Mouse (Mus musculus) subcutaneous adipose tissue, adult 2 months (tissue): Measurements from ENCODE around the gene Cdh12. TPM values are rescaled to one million over a fixed set of nuclear protein-coding genes. Genes with fewer than 3 reads are reported as not detected.

ENCODE experiments used
- polyA plus RNA-seq: library from polyadenylated mRNA; depleted of rRNA; stranded (reverse); fragments of >200 nt; gene quantifications from 2 replicates; pipeline ENCODE4 v1.2.3, GENCODE M21; 2012; ENCODE audit warnings: low replicate concordance; rRNA removed

Gene Cdh12
- 0.03 and 0.04 TPM in 2 replicates for polyA plus RNA-seq

DNA sequence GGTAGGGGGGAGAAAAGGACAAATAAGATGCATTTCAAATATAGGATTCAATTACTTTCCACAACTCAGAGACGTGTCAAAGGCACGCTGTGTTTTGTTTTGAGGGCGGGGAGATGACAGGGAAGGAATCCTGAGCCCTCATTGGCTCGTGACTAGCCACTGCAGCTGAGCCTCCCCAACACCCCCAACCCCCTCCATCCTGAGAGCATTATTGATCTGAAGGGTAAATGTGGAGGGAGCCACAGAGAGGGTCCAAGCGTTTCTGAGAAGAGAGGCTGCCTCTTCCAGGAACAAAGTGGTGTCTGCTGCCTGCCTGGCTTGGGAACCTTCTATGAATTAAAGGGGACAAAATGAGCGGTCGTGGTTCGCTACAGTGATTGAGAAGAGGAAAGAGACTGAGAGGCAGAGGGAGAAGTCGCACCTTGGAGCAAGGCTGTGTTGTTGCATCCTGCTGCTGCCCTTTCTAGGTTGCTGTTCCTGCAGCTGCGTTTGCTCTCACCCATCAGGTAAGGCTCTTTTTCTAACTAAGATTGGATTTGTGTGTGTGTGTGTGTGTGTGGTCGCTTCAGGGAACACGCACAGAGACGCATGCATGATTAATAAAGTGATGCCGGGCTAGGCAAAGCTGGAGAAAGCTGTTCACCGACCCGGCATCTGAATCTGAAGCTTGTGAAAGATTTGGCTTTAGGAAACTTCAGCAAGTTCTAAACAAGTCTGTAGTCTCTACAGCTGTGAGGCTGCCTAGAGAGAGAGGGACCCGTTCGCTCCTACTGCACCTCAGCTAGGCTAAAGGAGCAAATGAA is at the start of gene Cdh12:
Gene Cdh12 (plus strand): TSS at position 405 of the 803 bp plus-strand sequence.

DNA sequence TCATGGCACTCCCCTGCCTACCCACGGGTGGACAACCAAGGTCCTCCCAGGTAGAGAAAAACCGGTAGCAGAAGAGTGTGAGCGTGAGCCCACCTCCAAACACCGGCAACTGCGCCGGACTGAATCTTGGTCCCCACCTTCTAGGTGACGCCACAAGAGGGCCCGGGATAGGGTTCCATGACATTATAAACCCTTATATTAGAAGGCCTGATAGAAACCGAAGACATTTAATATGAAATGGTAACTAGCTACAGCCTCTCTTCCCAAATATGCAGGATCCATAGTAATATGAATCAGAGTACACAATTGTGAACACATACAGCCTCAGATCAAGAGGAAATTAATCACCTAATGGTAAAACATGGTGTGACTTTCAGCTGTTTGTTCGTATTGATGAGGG is 217.6 kb downstream of the Cdh12 start, which contains the start of gene Acot10:
Gene Acot10 (minus strand): TSS at position 101 of the 400 bp plus-strand sequence.

Other genes starting within 250 kb of the Cdh12 start
- 0.24 TPM in 1 of 2 replicates, not detected in the other for gene Acot10, start 217.5 kb downstream of the Cdh12 start, polyA plus RNA-seq